Mouse (Mus musculus) liver, postnatal 0 days (tissue): ENCODE measurements at regions not wholly inside any gene's neighbourhood (a gene's known extent, or its start where the extent isn't known, plus 50 kb on each side); places are given as distances from the start of the nearest gene placed in this dataset.

Experiments used
- CTCF ChIP-seq: sonication (generic); IDR thresholded peaks from 2 replicates; pipeline ENCODE4 v1.5.1; 2016; ENCODE audit warnings: antibody characterized with exemption, low read depth
- EP300 ChIP-seq: IDR thresholded peaks from 2 replicates; pipeline ENCODE4 v1.6.1; 2016; ENCODE audit warnings: antibody characterized with exemption, low read depth, mild to moderate bottlenecking

DNA sequence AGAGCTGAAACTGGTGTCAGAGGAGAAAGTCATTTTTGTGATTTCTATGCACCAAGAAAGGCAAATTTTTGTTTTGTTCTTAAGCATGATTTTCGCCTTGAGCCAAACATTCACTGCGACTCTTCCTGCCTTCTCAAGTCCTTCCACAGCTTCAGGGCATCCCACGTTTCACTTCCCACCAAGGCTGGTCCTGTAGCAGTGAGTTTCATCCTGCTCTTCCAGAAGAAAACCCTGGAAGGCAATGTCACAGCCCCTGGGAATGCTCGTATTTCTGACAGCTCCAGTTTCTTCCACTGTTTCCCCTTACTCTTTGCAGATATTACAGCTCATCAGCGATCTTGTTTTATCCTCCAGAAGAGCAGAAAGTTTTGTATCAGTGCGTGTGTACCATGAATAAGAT, 177.2 kb downstream of the Enc1 start:
- no peak for TF ChIP-seq CTCF
- no peak for TF ChIP-seq EP300
